30 mouse cellular contexts compared by ENCODE assay signal in the genomic region with DNA sequence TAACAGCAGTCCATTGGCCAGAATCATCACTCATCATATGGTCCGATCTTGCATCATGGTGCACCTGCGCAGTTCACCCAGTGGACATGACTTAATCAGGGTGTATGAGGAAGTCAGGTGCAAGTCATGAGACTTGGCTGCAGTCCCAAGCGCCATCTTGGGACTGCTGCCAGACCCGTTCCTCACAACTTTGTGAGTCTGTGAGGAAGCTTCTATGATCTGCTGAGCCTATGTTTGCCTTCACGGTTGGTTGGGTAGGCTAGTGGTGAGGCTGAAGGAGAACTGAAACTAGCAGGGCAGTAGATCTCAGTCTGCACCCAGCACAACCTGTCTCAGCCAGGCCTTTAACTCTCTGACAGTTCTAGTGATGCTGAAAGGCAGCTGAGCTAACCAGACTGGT.
DNase-seq lines count a peak whose midpoint lies in the region; ATAC-seq lines count a peak whose summit lies in the region.
"Had no signal": no experiment of that assay in that cellular context is flagged by ENCODE, and none has a peak within 500 bp of the region (broad histone marks: within the 10 kb centered on the region; RNA-seq: fewer than 3 reads in every experiment).

No protein-coding gene starts in this region.

- no peaks in the 10 kb centered on the region for H3K27me3 ChIP-seq in midbrain, embryonic 16.5 days (ENCODE audit: control insufficient read depth, insufficient read depth, low read depth, low read length)
- H3K27me3 ChIP-seq: embryonic facial prominence, embryonic 12.5 days; neural tube, embryonic 13.5 days; Patski had no signal

- no peaks in the 10 kb centered on the region for H3K4me1 ChIP-seq in midbrain, embryonic 16.5 days (ENCODE audit: control insufficient read depth, insufficient read depth, low read length)
- H3K4me1 ChIP-seq: embryonic facial prominence, embryonic 12.5 days; hindbrain, embryonic 10.5 days; neural tube, embryonic 13.5 days had no signal

- 90% methylated on average over 5 of the region's 5 CpGs for WGBS in midbrain, embryonic 16.5 days

- no peak overlapping the region for H3K4me2 ChIP-seq in midbrain, embryonic 16.5 days (ENCODE audit: low read length)
- H3K4me2 ChIP-seq: embryonic facial prominence, embryonic 12.5 days; lung, embryonic 14.5 days; midbrain, embryonic 11.5 days; neural tube, embryonic 13.5 days had no signal

- H3K4me3 ChIP-seq in midbrain, embryonic 16.5 days (ENCODE audit: low read depth, low read length), result no peak overlapping the region
- H3K4me3 ChIP-seq: embryonic facial prominence, embryonic 12.5 days; hindbrain, embryonic 10.5 days; neural tube, embryonic 13.5 days had no signal

- H3K9me3 ChIP-seq in midbrain, embryonic 16.5 days (replicated peaks; ENCODE audit: control insufficient read depth, low read length, poor library complexity, severe bottlenecking), result no peaks in the 10 kb centered on the region
- H3K9me3 ChIP-seq: embryonic facial prominence, embryonic 12.5 days; hindbrain, embryonic 10.5 days; neural tube, embryonic 13.5 days had no signal

- no peaks in the 10 kb centered on the region for H3K36me3 ChIP-seq in midbrain, embryonic 16.5 days (ENCODE audit: control insufficient read depth, insufficient read depth, low read length)
- H3K36me3 ChIP-seq: embryonic facial prominence, embryonic 12.5 days; hindbrain, embryonic 10.5 days; neural tube, embryonic 13.5 days had no signal

- H3K9ac ChIP-seq in midbrain, embryonic 16.5 days (ENCODE audit: low read depth, low read length), result no peak overlapping the region
- H3K9ac ChIP-seq: embryonic facial prominence, embryonic 12.5 days; liver, embryonic 14.5 days; lung, embryonic 14.5 days; neural tube, embryonic 13.5 days had no signal

- ATAC-seq in neutrophil, adult 5-6 weeks (ENCODE audit: extremely low read depth, insufficient number of reproducible peaks, low FRiP score, poor library complexity, severe bottlenecking), result peak; percentile 100
- no peak for ATAC-seq in midbrain, embryonic 16.5 days
- ATAC-seq: forebrain, embryonic 14.5 days; hindbrain, embryonic 16.5 days; Patski had no signal

- peak; percentile 26 for DNase-seq in spleen, adult 12 weeks (ENCODE audit: low spot score)
- DNase-seq in spleen, postnatal 4 days (ENCODE audit: low spot score in 2 of 2), result no peak
- peak; percentile 30 for DNase-seq in NIH3T3 (ENCODE audit: low read depth)
- DNase-seq in lung, postnatal 4 days, result no peak
- DNase-seq in layer of hippocampus, adult 11-12 months (ENCODE audit: low spot score), result no peak
- DNase-seq: adrenal gland, postnatal 10 days; cerebellum, adult 9-10 months; cerebellum, postnatal 36 days; embryo, embryonic 11 days; gastrocnemius, postnatal 14 days; heart, adult 11 months; heart, postnatal 14 days; kidney, adult 2 months; kidney, postnatal 4 days; layer of hippocampus, adult 9-11 months; liver; lung, embryonic 14.5 days; lung, postnatal 14 days; right cerebral cortex, postnatal 14 days; thymus, postnatal 25 days had no signal

- no peak overlapping the region for H3K27ac ChIP-seq in midbrain, embryonic 16.5 days (ENCODE audit: low read length)
- H3K27ac ChIP-seq: embryonic facial prominence, embryonic 12.5 days; hindbrain, embryonic 10.5 days; liver, embryonic 14.5 days; neural tube, embryonic 13.5 days had no signal

Comparison
In these comparisons a context has a peak if more than half of its experiments do, and no peak if none do; other contexts are left out.
1. DNase-seq: peak in spleen, adult 12 weeks (single experiment) and NIH3T3 (single experiment); none in spleen, postnatal 4 days (0 of 2), lung, postnatal 4 days (0 of 2) and layer of hippocampus, adult 11-12 months (single experiment).